Comparison of ENCODE assay signal across 13 mouse cellular contexts in genomic region chr4:135067805-135068204, GRCm38 (mm10). TPM values are rescaled to one million over a fixed set of nuclear protein-coding genes. Genes with fewer than 3 reads are reported as not detected.
"Had no signal": no experiment of that assay in that cellular context is flagged by ENCODE, and none has a peak within 500 bp of the region (broad histone marks: within the 10 kb centered on the region; RNA-seq: fewer than 3 reads in every experiment).

No protein-coding gene starts in this region.

- H3K27ac ChIP-seq: heart, embryonic 10.5 days; heart, embryonic 13.5 days; heart, embryonic 15.5 days; hindbrain, embryonic 13.5 days; hindbrain, embryonic 15.5 days; hindbrain, postnatal 0 days; intestine, embryonic 15.5 days; layer of hippocampus, adult 2 months; left cerebral cortex, adult 2 months; limb, embryonic 10.5 days; limb, embryonic 12.5 days had no signal

- H3K27me3 ChIP-seq: heart, embryonic 15.5 days; hindbrain, embryonic 13.5 days; hindbrain, embryonic 15.5 days; intestine, embryonic 15.5 days had no signal

- H3K4me1 ChIP-seq: hindbrain, embryonic 13.5 days; hindbrain, embryonic 15.5 days had no signal

- H3K9me3 ChIP-seq: heart, embryonic 10.5 days; heart, embryonic 13.5 days; heart, embryonic 15.5 days; hindbrain, embryonic 13.5 days; hindbrain, embryonic 15.5 days; intestine, embryonic 15.5 days; limb, embryonic 10.5 days; limb, embryonic 12.5 days had no signal

- H3K4me3 ChIP-seq: heart, embryonic 15.5 days; hindbrain, embryonic 13.5 days; hindbrain, embryonic 15.5 days; intestine, embryonic 15.5 days; layer of hippocampus, adult 2 months; left cerebral cortex, adult 2 months; limb, embryonic 12.5 days had no signal

- H3K4me2 ChIP-seq: hindbrain, embryonic 13.5 days; hindbrain, embryonic 15.5 days; limb, embryonic 12.5 days had no signal

- H3K36me3 ChIP-seq: heart, embryonic 10.5 days; heart, embryonic 13.5 days; heart, embryonic 15.5 days; hindbrain, embryonic 13.5 days; hindbrain, embryonic 15.5 days; intestine, embryonic 15.5 days; limb, embryonic 10.5 days; limb, embryonic 12.5 days had no signal

- H3K9ac ChIP-seq: heart, embryonic 15.5 days; hindbrain, embryonic 13.5 days; hindbrain, embryonic 15.5 days; intestine, embryonic 15.5 days; limb, embryonic 12.5 days had no signal

RNA-seq across cellular contexts. Expression of gene Runx3, which starts 52.6 kb away (rescaled TPM):
- polyA plus RNA-seq: hindbrain, postnatal 0 days; kidney, embryonic 14.5 days; kidney, embryonic 16.5 days had no signal
